Mouse (Mus musculus) erythroblast, adult 5-6 weeks (primary cell): ENCODE results near the gene Cd40. TPM values are rescaled to one million over a fixed set of nuclear protein-coding genes. Genes with fewer than 3 reads are reported as not detected.

Source experiments
- ATAC-seq: replicated peaks from 2 replicates; pipeline ENCODE4 v1.8.0; 2016; ENCODE audit warnings: moderate number of reproducible peaks, mild to moderate bottlenecking, moderate TSS enrichment, inconsistent platforms; ENCODE audit not compliant: poor library complexity, low FRiP score, severe bottlenecking
- total RNA-seq, 2 experiments: library from RNA; stranded (forward) in 1 of 2; stranded (reverse) in 1 of 2; fragments of 150-400 nt in 1 of 2; fragments of 200-764, 138-1000 nt in 1 of 2; gene quantifications; 2 replicates each; pipeline versions ENCODE4 v1.2.3 to v1.2.4; 2015 to 2017; ENCODE audit warnings: low replicate concordance in 2 of 2

The Cd40 gene
- total RNA-seq (2015; ENCODE audit: low replicate concordance) (10.2 TPM in 1 of 2 replicates, not detected in the other), total RNA-seq (2017; ENCODE audit: low replicate concordance) (3.6 and 5.1 TPM in 2 replicates)

GRCm38 (mm10) chr2:165054888-165055852, at the start of gene Cd40:
Cd40 (plus strand) TSS chr2:165055627.
- ATAC-seq = no peak

- ATAC-seq = no peak
Observed at GRCm38 (mm10) chr2:165006813-165007212, 48.6 kb upstream of the Cd40 start.

DNA sequence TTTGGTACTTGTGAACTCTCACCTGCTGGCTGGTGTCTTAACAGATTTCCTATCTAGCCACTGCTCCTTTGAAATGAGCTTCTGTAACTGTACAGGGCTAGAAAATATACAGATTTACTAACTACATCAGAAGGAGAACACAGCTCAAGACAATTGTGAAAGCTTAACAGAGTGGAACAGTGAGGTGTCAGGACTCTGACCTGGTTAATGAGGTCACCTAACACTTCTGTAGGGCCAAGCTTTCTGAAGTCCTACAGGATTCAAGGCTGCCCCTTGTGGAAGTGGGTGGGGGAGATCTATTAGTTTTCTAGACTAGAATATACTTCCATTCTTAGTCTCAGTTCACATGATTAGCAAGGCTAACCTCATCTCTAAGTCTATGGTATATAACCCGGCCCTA, 47.4 kb upstream of the Cd40 start:
- ATAC-seq = no peak

- ATAC-seq = no peak
Observed at GRCm38 (mm10) chr2:165009161-165009560, 46.3 kb upstream of the Cd40 start.

- ATAC-seq = no peak
Observed at GRCm38 (mm10) chr2:165009581-165009980, 45.8 kb upstream of the Cd40 start.

GRCm38 (mm10) chr2:165010351-165010750, 45.1 kb upstream of the Cd40 start:
- ATAC-seq = no peak

DNA sequence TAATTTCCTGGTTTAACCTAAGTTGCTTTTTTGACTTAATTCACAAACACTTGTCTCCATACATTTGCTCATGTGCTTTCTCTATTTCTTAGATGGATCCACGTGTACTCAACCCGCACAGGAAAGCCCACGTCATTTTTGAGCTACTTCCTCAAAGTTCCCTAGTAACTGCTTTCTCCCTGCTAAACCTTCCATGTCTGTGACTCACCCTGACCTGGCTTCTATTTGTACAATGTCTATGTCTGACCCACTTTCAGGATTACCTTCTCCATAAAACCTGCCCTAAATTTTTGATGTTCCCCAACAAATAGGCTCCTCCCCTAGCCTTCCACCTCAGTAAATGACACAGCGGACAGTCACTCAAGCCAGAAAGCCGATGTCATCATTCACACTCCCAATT, 40.5 kb upstream of the Cd40 start:
- ATAC-seq = no peak

- ATAC-seq = no peak
Observed at GRCm38 (mm10) chr2:165020490-165020889, 34.9 kb upstream of the Cd40 start.

DNA sequence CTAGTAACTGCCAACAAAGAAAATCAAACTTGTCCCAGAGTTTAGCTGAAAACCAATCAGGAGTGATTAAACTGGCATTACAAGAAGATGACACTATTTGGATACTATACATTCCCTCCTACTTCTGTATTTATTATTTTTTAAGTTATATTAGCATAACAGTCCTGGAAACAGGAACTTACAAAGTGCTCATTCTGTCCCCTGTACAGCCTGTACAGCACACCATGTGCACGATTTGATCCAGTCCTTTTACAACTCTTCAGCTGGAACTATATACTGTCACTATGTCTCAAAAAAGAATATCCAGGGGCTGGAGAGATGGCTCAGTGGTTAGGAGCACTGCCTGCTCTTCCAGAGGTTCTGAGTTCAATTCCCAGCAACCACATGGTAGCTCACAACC, 28.3 kb upstream of the Cd40 start:
- ATAC-seq = no peak

GRCm38 (mm10) chr2:165032533-165032932, 22.9 kb upstream of the Cd40 start:
- no peak for ATAC-seq

DNA sequence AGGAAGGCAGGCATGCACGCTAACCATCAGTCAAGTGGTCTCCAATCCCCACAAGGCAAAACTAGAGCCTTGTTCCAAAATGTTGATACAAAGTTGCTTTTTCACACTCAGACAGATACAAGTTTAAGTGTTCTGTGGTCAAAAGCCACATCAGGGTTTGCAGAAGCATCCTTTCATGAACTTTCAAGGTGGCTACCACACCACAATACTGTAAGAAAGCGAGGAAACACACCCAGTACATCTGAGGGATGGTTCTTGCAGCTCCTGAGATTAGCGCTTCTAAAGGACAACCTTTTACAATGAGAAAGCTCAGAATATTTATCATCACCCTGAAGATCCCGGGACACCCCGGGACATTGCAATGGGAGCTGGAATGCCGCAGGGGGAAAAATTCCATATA, 22.1 kb upstream of the Cd40 start:
- ATAC-seq = no peak

DNA sequence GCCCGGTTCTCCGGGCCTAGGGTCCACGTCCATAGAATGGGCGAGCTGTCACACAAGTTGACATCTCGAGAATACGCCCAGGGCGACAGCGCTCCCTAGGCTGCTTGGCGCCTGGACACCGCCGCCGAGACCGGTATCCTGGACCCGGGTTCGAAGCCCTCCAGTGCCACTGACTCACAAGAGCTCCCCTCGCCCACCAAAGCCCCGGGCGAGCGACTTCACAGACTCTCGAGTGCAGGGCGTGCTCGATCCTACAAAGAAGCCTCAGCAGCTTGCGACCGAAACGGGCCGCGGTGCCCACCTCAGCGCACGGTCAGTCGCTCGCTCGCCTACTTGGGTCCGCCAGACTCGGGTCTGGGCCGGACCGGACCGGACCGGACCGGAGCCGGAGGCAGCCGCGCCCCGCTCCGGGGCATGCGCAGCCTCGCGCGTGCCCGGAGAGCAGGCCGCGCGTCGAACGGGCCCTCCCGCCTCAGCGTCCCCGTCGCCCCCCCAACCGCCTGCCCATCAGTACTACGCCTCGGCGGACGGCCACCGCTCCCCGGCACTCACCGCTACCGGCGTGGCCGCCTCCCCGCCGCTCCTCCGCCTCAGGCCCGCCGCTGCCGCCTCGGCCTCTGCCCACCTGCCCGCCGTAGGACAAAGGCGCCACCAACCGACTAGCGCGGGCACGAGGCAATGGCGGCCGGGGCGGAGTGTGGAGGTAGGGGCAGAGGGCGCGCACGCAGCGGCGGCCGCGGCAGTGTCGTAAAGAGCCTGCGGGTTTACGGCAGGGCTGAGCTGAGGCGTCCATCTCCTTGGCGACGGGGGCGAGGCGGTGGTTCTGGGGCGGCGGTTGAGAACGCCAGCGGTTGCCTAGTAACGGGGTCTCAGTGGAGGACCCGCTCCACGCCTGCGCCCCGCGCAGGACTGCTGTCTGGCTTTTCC, 21.0 kb upstream of the Cd40 start, which contains the start of gene Ncoa5:
Ncoa5 (minus strand) TSS at position 737 of the 927 bp plus-strand sequence.
- ATAC-seq = peak; percentile 96

DNA sequence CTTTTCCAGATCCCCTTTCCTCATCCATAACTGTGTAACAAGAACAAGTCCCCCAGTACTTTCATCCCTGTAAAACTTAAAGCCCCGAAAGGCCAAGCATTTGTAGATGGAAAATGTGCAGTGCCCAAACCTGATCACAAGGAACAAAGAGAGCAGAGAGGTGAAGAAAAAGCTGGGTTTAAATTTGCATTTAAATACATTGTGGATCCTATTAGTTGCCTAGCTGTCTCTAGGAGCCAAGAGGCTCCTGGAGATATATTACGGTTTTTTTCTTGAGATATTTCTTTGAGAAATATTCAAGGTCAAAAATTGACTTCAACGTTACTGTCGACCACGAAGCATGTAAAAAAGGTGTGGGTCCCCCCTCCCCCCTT, 20.4 kb upstream of the Cd40 start:
- ATAC-seq = no peak

DNA sequence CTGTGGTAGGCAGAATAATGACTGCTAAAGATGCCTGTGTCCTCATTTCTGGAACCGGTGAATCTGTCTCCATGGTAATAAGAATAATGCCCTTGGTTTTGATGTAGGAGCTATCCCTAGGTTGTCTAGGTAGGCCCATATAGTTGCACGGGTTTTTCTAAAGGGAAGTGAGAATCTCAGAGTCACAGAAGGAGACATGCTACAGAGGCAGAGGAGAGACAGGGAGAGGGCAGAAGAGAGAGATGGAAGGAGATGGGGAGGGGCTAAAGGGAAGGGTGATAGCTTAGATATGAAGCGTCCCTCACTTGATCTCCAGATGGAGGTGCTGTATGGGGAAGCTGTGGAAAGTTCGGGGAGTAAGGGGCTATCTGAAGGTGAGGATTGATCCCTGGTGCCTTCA, 18.0 kb upstream of the Cd40 start:
- ATAC-seq = no peak

GRCm38 (mm10) chr2:165042126-165042525, 13.3 kb upstream of the Cd40 start:
- no peak for ATAC-seq

DNA sequence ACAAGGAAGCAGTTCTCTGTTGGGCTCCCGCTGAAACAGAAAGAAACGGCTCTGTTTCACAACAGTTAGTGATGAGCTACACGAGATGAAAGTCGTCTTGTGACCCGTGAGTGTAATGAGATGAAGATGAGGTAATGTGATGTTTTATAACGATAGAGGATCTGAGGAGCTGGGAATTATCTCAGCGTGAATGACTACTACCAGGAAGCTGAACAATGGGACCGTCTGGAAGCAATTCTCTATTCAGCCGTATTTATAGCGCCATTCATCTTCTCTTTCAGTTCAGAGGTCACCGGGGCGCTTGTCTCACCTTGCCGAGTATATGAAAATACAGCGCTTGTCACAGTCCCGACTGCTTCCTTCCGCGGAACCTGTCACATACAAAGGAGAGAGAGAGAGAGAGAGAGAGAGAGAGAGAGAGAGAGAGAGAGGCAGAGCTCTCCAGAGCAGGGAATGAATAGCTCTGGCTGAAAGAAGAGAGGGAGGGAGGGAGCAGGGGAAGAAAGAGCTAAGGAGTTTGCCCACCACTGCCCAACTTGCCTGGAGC, 12.3 kb upstream of the Cd40 start:
- no peak for ATAC-seq

GRCm38 (mm10) chr2:165043729-165044128, 11.7 kb upstream of the Cd40 start:
- no peak for ATAC-seq

DNA sequence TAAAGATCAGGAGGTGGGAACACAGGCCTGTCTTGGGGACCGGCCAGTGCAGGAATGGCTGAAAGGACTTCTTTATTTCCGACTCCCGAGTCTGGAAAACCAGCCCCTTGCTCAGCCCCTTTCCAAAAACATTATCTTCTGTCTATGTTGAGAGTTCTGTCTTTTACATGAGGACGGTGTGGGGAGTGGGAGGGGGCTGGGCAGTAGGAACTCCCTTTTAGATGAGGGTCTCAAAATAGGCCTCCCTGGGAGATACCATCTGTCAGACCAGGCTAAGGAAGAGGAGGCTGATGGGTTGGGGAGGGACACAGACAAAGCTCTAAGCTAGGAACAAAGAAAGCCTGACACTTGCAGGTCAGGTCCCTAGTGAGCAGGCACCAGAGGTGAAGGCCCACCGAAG, 6.4 kb upstream of the Cd40 start:
- ATAC-seq = no peak

GRCm38 (mm10) chr2:165050826-165051548, 4.4 kb upstream of the Cd40 start:
- no peak for ATAC-seq
